Mouse (Mus musculus) intestine, postnatal 0 days (tissue): ENCODE measurements at regions not wholly inside any gene's neighbourhood (a gene's known extent, or its start where the extent isn't known, plus 50 kb on each side); places are given as distances from the start of the nearest gene placed in this dataset.

Experiments used
- ATAC-seq: fragments of 200-750 bp; cut with Nextera tagmentation; 2 replicates; pipeline ENCODE4 v1.8.0; 2017; ENCODE audit warnings: mild to moderate bottlenecking, moderate TSS enrichment, moderate library complexity
- H3K27ac ChIP-seq: fragments of 300-500 bp; sonication (generic); 2 replicates; pipeline ENCODE4 v1.5.1; 2014; ENCODE audit warnings: mild to moderate bottlenecking, low read depth, low read length, moderate library complexity
- H3K27me3 ChIP-seq: fragments of 300-500 bp; sonication (generic); replicated peaks from 2 replicates; pipeline ENCODE4 v1.6.1; 2014; ENCODE audit warnings: low read length, mixed read lengths; ENCODE audit not compliant: control insufficient read depth, insufficient read depth
- H3K36me3 ChIP-seq: fragments of 300-500 bp; sonication (generic); 2 replicates; pipeline ENCODE4 v1.6.1; 2014; ENCODE audit warnings: mild to moderate bottlenecking, moderate library complexity; ENCODE audit not compliant: control insufficient read depth, insufficient read depth
- H3K4me1 ChIP-seq: fragments of 300-500 bp; sonication (generic); replicated peaks from 2 replicates; pipeline ENCODE4 v1.6.1; 2014; ENCODE audit warnings: antibody characterized with exemption, low read length, mixed read lengths; ENCODE audit not compliant: control insufficient read depth, insufficient read depth
- H3K4me2 ChIP-seq: fragments of 300-500 bp; sonication (generic); replicated peaks from 2 replicates; pipeline ENCODE4 v1.6.1; 2014; ENCODE audit warnings: low read depth, mild to moderate bottlenecking, moderate library complexity
- H3K4me3 ChIP-seq: fragments of 300-500 bp; sonication (generic); 2 replicates; pipeline ENCODE4 v1.5.1; 2014; ENCODE audit warnings: low read depth, low read length
- H3K9ac ChIP-seq: fragments of 300-500 bp; sonication (generic); 2 replicates; pipeline ENCODE4 v1.6.1; 2014; ENCODE audit warnings: mild to moderate bottlenecking, low read depth, low read length
- H3K9me3 ChIP-seq: fragments of 300-500 bp; sonication (generic); 2 replicates; pipeline ENCODE4 v1.6.1; 2016; ENCODE audit warnings: mixed run types; ENCODE audit not compliant: control insufficient read depth
- CTCF ChIP-seq: sonication (generic); IDR thresholded peaks from 2 replicates; pipeline ENCODE4 v1.5.1; 2016; ENCODE audit warnings: low read depth, mild to moderate bottlenecking, control low read depth, antibody characterized with exemption, moderate library complexity
- WGBS: fragments of 180-500 bp; shearing (Covaris S2); extraction: QIAGEN DNeasy Blood & Tissue Kit; methylation state at CpG from one replicate; pipeline ENCODE4 v1.1.7; 2014; 5-methylcytosine and 5-hydroxymethylcytosine counted together

DNA sequence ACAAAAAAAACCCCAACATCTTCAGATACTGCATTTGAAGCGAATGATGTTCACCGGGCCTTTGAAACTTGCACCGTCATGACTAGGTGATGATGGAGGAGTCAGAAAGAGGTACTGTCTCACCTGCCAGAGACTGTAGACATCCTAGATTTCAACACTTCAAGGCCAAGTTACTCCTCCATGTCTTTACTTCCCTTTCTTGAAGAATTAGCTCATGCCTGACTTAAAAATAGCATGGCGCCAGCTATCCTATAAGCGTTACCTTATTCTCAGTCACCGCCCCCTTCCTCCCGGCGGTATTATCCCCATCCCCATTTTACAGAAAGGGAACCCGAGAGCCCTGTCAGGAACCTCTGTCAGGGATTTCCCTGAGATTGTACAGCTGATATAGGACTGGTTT, 374.4 kb upstream of the Gm10131 start:
- no peaks in the 10 kb centered on the region for H3K4me1 ChIP-seq
- H3K27me3 ChIP-seq: no peaks in the 10 kb centered on the region
- H3K9me3 ChIP-seq: no peaks in the 10 kb centered on the region
- TF ChIP-seq CTCF: no peak
- H3K4me2 ChIP-seq: no peak overlapping the region
- 95% methylated on average over 9 of the region's 9 CpGs for WGBS
- H3K36me3 ChIP-seq: no peaks in the 10 kb centered on the region
- no peak overlapping the region for H3K27ac ChIP-seq
- H3K9ac ChIP-seq: no peak overlapping the region
- ATAC-seq: no peak
- no peak overlapping the region for H3K4me3 ChIP-seq

DNA sequence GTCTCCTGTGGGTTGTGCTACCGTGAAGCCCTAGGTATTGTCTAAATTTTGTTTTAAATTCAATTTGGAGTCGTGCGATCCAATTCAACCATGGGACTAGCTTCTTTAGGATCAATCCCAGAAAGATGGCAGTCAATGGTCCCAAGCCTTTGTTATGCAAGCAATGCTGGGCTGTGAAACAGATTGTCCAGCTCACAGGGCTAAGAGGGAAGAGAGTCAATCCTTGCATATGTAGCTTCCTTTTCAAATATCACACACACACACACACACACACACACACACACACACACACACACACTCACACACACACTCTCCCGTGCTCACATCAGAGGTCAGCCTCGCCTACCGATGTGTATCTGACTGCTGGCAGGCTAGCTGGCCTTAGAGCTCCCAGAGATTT, 373.8 kb upstream of the Gm10131 start:
- TF ChIP-seq CTCF: no peak
- H3K9me3 ChIP-seq: no peaks in the 10 kb centered on the region
- no peak overlapping the region for H3K9ac ChIP-seq
- H3K4me2 ChIP-seq: no peak overlapping the region
- no peaks in the 10 kb centered on the region for H3K4me1 ChIP-seq
- no peak overlapping the region for H3K27ac ChIP-seq
- H3K36me3 ChIP-seq: no peaks in the 10 kb centered on the region
- H3K27me3 ChIP-seq: no peaks in the 10 kb centered on the region
- no peak overlapping the region for H3K4me3 ChIP-seq
- ATAC-seq: no peak
- 80% methylated on average over 6 of the region's 6 CpGs for WGBS

DNA sequence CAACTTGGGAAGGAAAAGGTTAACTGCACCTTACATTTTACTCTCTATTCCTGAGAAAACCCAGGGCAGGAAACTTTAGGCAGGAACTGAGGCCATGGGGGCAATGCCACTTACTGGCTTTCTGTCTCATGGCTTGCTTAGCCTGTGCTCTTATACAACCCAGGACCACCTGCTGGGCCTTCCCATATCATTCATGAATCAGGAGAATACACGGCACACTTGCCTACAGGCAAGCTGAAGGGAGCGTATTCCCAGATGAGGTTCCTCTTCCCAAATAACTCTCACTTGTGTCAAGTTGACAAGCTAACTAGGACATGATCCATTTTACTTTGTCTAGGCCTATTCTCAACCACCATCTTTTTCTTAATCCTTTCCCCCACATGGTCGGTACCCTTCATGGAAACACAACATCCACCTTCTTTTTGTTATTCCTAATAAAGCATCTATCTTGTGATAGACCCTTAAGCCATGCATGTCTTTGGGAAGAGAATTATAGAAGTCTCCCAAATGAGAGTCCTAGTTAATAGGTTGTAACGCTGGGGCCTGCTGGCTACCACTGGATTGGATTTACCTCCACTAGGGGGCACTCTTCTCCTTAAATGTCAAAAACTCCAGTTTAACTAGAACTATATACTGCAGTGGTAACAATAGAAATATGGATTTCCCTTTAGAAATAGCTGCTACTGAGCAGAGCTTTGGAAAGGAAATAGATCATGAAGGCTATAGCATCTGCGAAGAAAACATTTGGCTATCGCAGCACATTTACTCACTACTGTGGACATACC, 373.2 kb upstream of the Gm10131 start:
- Histone ChIP-seq H3K27me3 (no peaks in the 10 kb centered on the region), H3K9ac (no peak overlapping the region), H3K4me1 (no peaks in the 10 kb centered on the region), H3K4me2 (no peak overlapping the region), H3K36me3 (no peaks in the 10 kb centered on the region), H3K9me3 (no peaks in the 10 kb centered on the region), H3K4me3 (no peak overlapping the region), H3K27ac (no peak overlapping the region)
- peak; percentile 79 for TF ChIP-seq CTCF
- 65% methylated on average over 6 of the region's 6 CpGs for WGBS
- ATAC-seq: no peak; the same call in 1 of the 2 replicates

DNA sequence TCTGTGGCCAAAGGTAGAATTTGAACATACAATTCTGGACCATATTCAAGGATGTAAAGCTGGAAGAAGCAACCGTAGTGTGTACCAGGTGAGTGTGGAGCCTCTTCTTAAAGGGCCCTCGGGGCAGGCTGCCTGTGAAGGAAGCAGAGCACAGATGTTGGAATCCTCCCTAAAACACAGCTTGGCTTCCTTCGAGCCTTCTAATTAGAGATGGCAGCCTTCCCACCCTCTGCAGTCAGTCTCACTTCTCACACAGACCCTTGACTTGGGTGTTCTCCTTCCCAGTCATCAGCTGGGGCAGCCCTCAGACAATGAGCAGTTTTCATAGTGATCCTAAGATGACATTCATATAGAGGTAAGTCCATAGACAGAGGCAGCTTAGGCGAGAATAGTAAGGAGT, 371.7 kb upstream of the Gm10131 start:
- Histone ChIP-seq H3K27me3 (no peaks in the 10 kb centered on the region), H3K9ac (no peak overlapping the region), H3K27ac (no peak overlapping the region), H3K4me3 (no peak overlapping the region), H3K4me1 (no peaks in the 10 kb centered on the region), H3K36me3 (no peaks in the 10 kb centered on the region), H3K9me3 (no peaks in the 10 kb centered on the region), H3K4me2 (no peak overlapping the region)
- 76% methylated on average over 4 of the region's 4 CpGs for WGBS
- no peak for ATAC-seq
- TF ChIP-seq CTCF: no peak

DNA sequence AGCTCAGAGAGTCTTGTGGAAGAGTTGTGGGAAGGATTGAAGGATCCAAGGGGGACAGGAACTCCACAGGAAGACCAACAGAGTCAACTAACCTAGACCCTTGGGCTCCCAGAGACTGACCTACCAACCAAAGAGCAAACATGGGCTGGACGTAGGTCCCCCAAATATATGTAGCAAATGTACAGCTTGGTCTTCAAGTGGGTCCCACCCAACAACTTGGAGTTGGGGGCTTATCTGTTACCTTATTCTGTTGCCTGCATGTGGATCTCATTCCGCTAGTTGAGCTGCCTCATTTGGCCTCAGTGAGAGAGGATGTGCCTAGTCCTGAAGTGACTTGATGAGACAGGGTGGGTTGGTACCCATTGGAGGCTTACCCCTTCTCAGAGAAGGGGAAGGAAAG, 371.1 kb upstream of the Gm10131 start:
- H3K27ac ChIP-seq: no peak overlapping the region
- H3K27me3 ChIP-seq: no peaks in the 10 kb centered on the region
- H3K4me3 ChIP-seq: no peak overlapping the region
- no peak overlapping the region for H3K9ac ChIP-seq
- H3K36me3 ChIP-seq: no peaks in the 10 kb centered on the region
- no peaks in the 10 kb centered on the region for H3K4me1 ChIP-seq
- TF ChIP-seq CTCF: no peak
- ATAC-seq: no peak
- H3K4me2 ChIP-seq: no peak overlapping the region
- H3K9me3 ChIP-seq: no peaks in the 10 kb centered on the region
- 97% methylated on average over 2 of the region's 2 CpGs for WGBS

DNA sequence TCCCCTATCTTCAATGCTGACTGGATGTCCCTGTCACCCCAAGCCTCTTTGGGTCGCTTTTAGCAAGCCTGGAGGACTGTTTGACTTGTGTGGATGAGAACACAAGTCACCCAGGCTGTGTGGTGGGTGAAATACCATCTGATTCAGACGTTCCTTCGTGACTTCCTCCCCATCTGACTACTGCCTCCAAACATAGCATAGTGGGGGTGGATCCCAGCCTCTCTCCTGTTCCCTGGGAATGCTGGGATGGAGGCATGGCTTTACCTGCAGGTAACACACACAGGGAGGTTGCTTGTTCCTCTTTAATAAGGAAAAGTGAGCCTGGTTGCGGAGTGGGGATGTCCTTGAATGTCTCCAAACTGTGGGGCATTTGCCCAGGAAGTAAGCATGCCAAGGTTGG, 369.0 kb upstream of the Gm10131 start:
- WGBS: 83% methylated on average over 4 of the region's 4 CpGs
- TF ChIP-seq CTCF: no peak
- no peaks in the 10 kb centered on the region for H3K36me3 ChIP-seq
- no peaks in the 10 kb centered on the region for H3K4me1 ChIP-seq
- H3K27me3 ChIP-seq: no peaks in the 10 kb centered on the region
- no peak for ATAC-seq
- no peak overlapping the region for H3K4me3 ChIP-seq
- H3K9me3 ChIP-seq: no peaks in the 10 kb centered on the region
- H3K27ac ChIP-seq: no peak overlapping the region
- no peak overlapping the region for H3K9ac ChIP-seq
- no peak overlapping the region for H3K4me2 ChIP-seq
